Mouse (Mus musculus): ENCODE measurements around the gene Gm42906. TPM values are rescaled to one million over a fixed set of nuclear protein-coding genes. Genes with fewer than 3 reads are reported as not detected.

The Gm42906 gene
- total and polyA plus RNA-seq, 3 experiments = not detected

- no peaks in the 10 kb centered on the region for H3K4me1 ChIP-seq (ENCODE audit: control insufficient read depth in 1 of 2, insufficient read depth in 2 of 2, low read length in 2 of 2)
- no peaks in the 10 kb centered on the region for H3K9me3 ChIP-seq (replicated peaks; ENCODE audit: insufficient read depth, low read length)
- H3K9ac ChIP-seq (ENCODE audit: control insufficient read depth, low read depth, low read length, poor library complexity, severe bottlenecking) = no peak overlapping the region
- TF ChIP-seq TCF12 (IDR thresholded peaks at IDR 0.05; ENCODE audit: low read depth, low read length) (no peak), ELF1 (IDR thresholded peaks at IDR 0.05; ENCODE audit: low read depth, low read length) (no peak), CHD1 (IDR thresholded peaks at IDR 0.05; ENCODE audit: low read depth, low read length) (no peak), UBTF (IDR thresholded peaks at IDR 0.05; ENCODE audit: borderline replicate concordance, insufficient read depth, low read depth, low read length) (no peak), MAX (IDR thresholded peaks at IDR 0.05; ENCODE audit: low read length) (no peak), GATA1 (IDR thresholded peaks at IDR 0.05; ENCODE audit: low read depth, low read length) (no peak), MYB (IDR thresholded peaks at IDR 0.05; ENCODE audit: low read depth, low read length) (no peak), RAD21 (IDR thresholded peaks at IDR 0.05; ENCODE audit: low read depth, low read length) (no peak), MEF2A (IDR thresholded peaks at IDR 0.05; ENCODE audit: extremely low read depth, insufficient replicate concordance, low read depth, low read length, poor library complexity, severe bottlenecking) (no peak), NELFE (IDR thresholded peaks at IDR 0.05; ENCODE audit: low read depth, low read length) (no peak), USF1 (IDR thresholded peaks at IDR 0.05; ENCODE audit: low read depth, low read length) (no peak), ZMIZ1 (IDR thresholded peaks at IDR 0.05; ENCODE audit: low read depth, low read length) (no peak), ZC3H11A (IDR thresholded peaks at IDR 0.05; ENCODE audit: low read depth, low read length) (no peak), JUND (IDR thresholded peaks at IDR 0.05; ENCODE audit: low read depth, low read length) (no peak), MAZ (IDR thresholded peaks at IDR 0.05; ENCODE audit: low read depth, low read length) (no peak), RCOR1 (IDR thresholded peaks at IDR 0.05; ENCODE audit: low read depth, low read length) (no peak)
- no peaks in the 10 kb centered on the region for H3K36me3 ChIP-seq (ENCODE audit: control insufficient read depth in 1 of 2, insufficient read depth in 2 of 2, low read length in 2 of 2)
- H3K27me3 ChIP-seq (ENCODE audit: control insufficient read depth in 1 of 2, insufficient read depth in 2 of 2, low read length in 2 of 2) = no peaks in the 10 kb centered on the region
- no peak overlapping the region for H3K27ac ChIP-seq (ENCODE audit: control insufficient read depth, low read depth, low read length)
- DNase-seq (ENCODE audit: low read depth, low spot score) = no peak
- H3K4me3 ChIP-seq (ENCODE audit: control insufficient read depth in 1 of 2, insufficient read depth in 1 of 2, low read depth in 2 of 2, low read length in 2 of 2) = no peak overlapping the region
- H3K79me2 ChIP-seq (ENCODE audit: control insufficient read depth, insufficient read depth, low read length, poor library complexity) = no peaks in the 10 kb centered on the region
These were observed 153.7 kb downstream of the Gm42906 start for GRCm38 (mm10) chr5:151274265-151274664.

GRCm38 (mm10) chr5:151270815-151271214, 157.1 kb downstream of the Gm42906 start:
- Histone ChIP-seq H3K4me1 (ENCODE audit: control insufficient read depth in 1 of 2, insufficient read depth in 2 of 2, low read length in 2 of 2) (no peaks in the 10 kb centered on the region), H3K27ac (ENCODE audit: control insufficient read depth, low read depth, low read length) (no peak overlapping the region), H3K9me3 (replicated peaks; ENCODE audit: insufficient read depth, low read length) (no peaks in the 10 kb centered on the region), H3K36me3 (ENCODE audit: control insufficient read depth in 1 of 2, insufficient read depth in 2 of 2, low read length in 2 of 2) (no peaks in the 10 kb centered on the region), H3K9ac (ENCODE audit: control insufficient read depth, low read depth, low read length, poor library complexity, severe bottlenecking) (no peak overlapping the region), H3K79me2 (ENCODE audit: control insufficient read depth, insufficient read depth, low read length, poor library complexity) (no peaks in the 10 kb centered on the region), H3K4me3 (ENCODE audit: control insufficient read depth in 1 of 2, insufficient read depth in 1 of 2, low read depth in 2 of 2, low read length in 2 of 2) (no peak overlapping the region), H3K27me3 (ENCODE audit: control insufficient read depth in 1 of 2, insufficient read depth in 2 of 2, low read length in 2 of 2) (no peaks in the 10 kb centered on the region)
- no peak for DNase-seq (ENCODE audit: low read depth, low spot score)
- TF ChIP-seq ETS1 (IDR thresholded peaks at IDR 0.05; ENCODE audit: low read depth, low read length) = no peak
- TF ChIP-seq TAL1 (IDR thresholded peaks at IDR 0.05; ENCODE audit: low read length) = no peak
- TF ChIP-seq NRF1 (IDR thresholded peaks at IDR 0.05; ENCODE audit: insufficient read depth, low read depth, low read length, poor library complexity, severe bottlenecking) = no peak
- TF ChIP-seq TBP (IDR thresholded peaks at IDR 0.05; ENCODE audit: low read depth, low read length) = no peak
- TF ChIP-seq JUND (IDR thresholded peaks at IDR 0.05; ENCODE audit: low read depth, low read length) = no peak

Measured in MEL (cell line).